Mouse (Mus musculus) embryonic facial prominence, embryonic 15.5 days (tissue): ENCODE data around the gene Pakap. TPM values are rescaled to one million over a fixed set of nuclear protein-coding genes. Genes with fewer than 3 reads are reported as not detected.

Experiments used
- ATAC-seq: fragments of 200-750 bp; cut with Nextera tagmentation; 2 replicates; pipeline ENCODE4 v1.8.0; 2017; ENCODE audit warnings: low read depth, moderate TSS enrichment; ENCODE audit not compliant: insufficient number of reproducible peaks, low FRiP score, low TSS enrichment
- H3K27ac ChIP-seq: fragments of 300-500 bp; sonication (generic); replicated peaks from 2 replicates; pipeline ENCODE4 v1.5.1; 2015; ENCODE audit warnings: mild to moderate bottlenecking, inconsistent platforms
- H3K27me3 ChIP-seq: fragments of 300-500 bp; sonication (generic); 2 replicates; pipeline ENCODE4 v1.6.1; 2015; ENCODE audit warnings: inconsistent platforms
- H3K36me3 ChIP-seq: fragments of 300-500 bp; sonication (generic); 2 replicates; pipeline ENCODE4 v1.6.1; 2015; ENCODE audit warnings: mild to moderate bottlenecking, inconsistent platforms
- H3K4me1 ChIP-seq: fragments of 300-500 bp; sonication (generic); 2 replicates; pipeline ENCODE4 v1.6.1; 2015; ENCODE audit warnings: inconsistent platforms
- H3K4me2 ChIP-seq: fragments of 300-500 bp; sonication (generic); replicated peaks from 2 replicates; pipeline ENCODE4 v1.6.1; 2015; ENCODE audit warnings: mild to moderate bottlenecking, inconsistent platforms
- H3K4me3 ChIP-seq: fragments of 300-500 bp; sonication (generic); replicated peaks from 2 replicates; pipeline ENCODE4 v1.5.1; 2015; ENCODE audit warnings: mild to moderate bottlenecking, inconsistent platforms
- H3K9ac ChIP-seq: fragments of 300-500 bp; sonication (generic); 2 replicates; pipeline ENCODE4 v1.6.1; 2015; ENCODE audit warnings: inconsistent platforms
- H3K9me3 ChIP-seq: fragments of 300-500 bp; sonication (generic); replicated peaks from 2 replicates; pipeline ENCODE4 v1.6.1; 2016; ENCODE audit warnings: inconsistent platforms
- WGBS: fragments of 180-500 bp; shearing (Covaris S2); methylation state at CpG from one replicate; pipeline ENCODE4 v1.1.7; 2015; 5-methylcytosine and 5-hydroxymethylcytosine counted together
- polyA plus RNA-seq: library from polyadenylated mRNA; unstranded; fragments of >200 nt; fragmentation: Nextera tagmentation; extraction: Ambion mirVana; gene quantifications from 2 replicates; pipeline ENCODE4 v1.2.1, GENCODE M21; 2015

Pakap gene
- polyA plus RNA-seq, 1 experiment from 2014 or later, result 27.6 TPM

GRCm38 (mm10) chr4:57720869-57721361 is 152.9 kb downstream of the Pakap start:
- 7% methylated on average over 7 of the region's 7 CpGs for WGBS
- no peaks in the 10 kb centered on the region for H3K27me3 ChIP-seq
- no peak overlapping the region for H3K4me3 ChIP-seq
- peak overlapping the region; percentile 73; the same call in 1 of the 2 replicates for H3K27ac ChIP-seq
- H3K4me1 ChIP-seq, result peaks cover 6% of the 10 kb centered on the region; the same call in 1 of the 2 replicates
- no peak overlapping the region for H3K4me2 ChIP-seq
- H3K36me3 ChIP-seq, result no peaks in the 10 kb centered on the region
- no peaks in the 10 kb centered on the region for H3K9me3 ChIP-seq
- peak; percentile 51; the same call in 1 of the 2 replicates for ATAC-seq
- H3K9ac ChIP-seq, result no peak overlapping the region

DNA sequence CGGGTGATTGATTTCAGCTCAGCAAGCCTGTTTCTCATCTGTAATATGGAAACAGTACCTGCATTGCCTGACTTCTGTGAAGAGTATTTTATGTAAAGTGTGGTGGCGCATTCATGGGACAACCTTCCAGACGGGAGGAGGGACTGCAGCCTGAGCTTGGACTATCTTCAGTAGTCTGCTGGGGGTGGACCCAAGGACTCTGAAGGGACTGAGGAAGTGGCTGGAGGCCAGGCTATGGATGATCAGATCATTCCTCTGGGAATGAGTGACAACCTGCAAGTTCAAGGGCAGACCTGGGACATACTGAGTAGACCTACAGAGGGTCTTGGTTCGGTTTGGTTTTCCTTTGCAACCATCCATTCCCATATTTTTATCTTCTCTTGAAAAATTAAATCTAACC is 154.3 kb downstream of the Pakap start:
- H3K4me1 ChIP-seq, result peaks cover 6% of the 10 kb centered on the region; the same call in 1 of the 2 replicates
- H3K36me3 ChIP-seq, result no peaks in the 10 kb centered on the region
- WGBS, result 79% methylated on average over 4 of the region's 4 CpGs

DNA sequence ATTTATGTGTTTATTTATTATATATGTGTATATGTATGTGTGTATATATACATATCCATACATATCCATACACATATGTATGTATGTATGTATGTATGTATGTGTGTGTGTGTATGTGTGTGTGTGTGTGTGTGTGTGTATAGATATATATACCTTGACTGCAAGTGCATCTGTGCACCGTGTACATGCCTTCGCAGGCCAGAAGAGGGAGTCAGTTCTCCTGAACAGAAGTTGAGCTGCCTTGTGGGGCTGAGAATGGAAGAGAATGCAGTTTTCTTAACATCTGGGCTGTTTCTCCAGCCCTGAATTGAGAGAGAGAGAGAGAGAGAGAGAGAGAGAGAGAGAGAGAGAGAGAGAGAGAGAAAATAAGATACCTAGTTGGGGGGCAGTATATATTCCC is 155.7 kb downstream of the Pakap start:
- Histone ChIP-seq H3K27me3 (no peaks in the 10 kb centered on the region), H3K4me3 (no peak overlapping the region), H3K9me3 (no peaks in the 10 kb centered on the region), H3K36me3 (no peaks in the 10 kb centered on the region), H3K4me1 (peaks cover 6% of the 10 kb centered on the region; the same call in 1 of the 2 replicates), H3K27ac (no peak overlapping the region), H3K4me2 (no peak overlapping the region), H3K9ac (no peak overlapping the region)
- ATAC-seq, result no peak
- WGBS, result 63% methylated on average over 2 of the region's 2 CpGs

More for the DNA sequence above, 154.3 kb downstream of the Pakap start:
- H3K9me3 ChIP-seq, result no peaks in the 10 kb centered on the region
- H3K9ac ChIP-seq, result no peak overlapping the region
- no peak overlapping the region for H3K27ac ChIP-seq
- no peaks in the 10 kb centered on the region for H3K27me3 ChIP-seq
- no peak overlapping the region for H3K4me3 ChIP-seq
- ATAC-seq, result no peak
- H3K4me2 ChIP-seq, result no peak overlapping the region

- Histone ChIP-seq H3K4me3 (no peak overlapping the region), H3K4me1 (peaks cover 5% of the 10 kb centered on the region; the same call in 1 of the 2 replicates), H3K4me2 (no peak overlapping the region), H3K27me3 (no peaks in the 10 kb centered on the region), H3K27ac (no peak overlapping the region), H3K9me3 (no peaks in the 10 kb centered on the region), H3K36me3 (no peaks in the 10 kb centered on the region), H3K9ac (no peak overlapping the region)
- ATAC-seq, result no peak
- WGBS, result 73% methylated on average over 1 of the region's 1 CpGs
These were observed 157.6 kb downstream of the Pakap start for GRCm38 (mm10) chr4:57725569-57725968.

DNA sequence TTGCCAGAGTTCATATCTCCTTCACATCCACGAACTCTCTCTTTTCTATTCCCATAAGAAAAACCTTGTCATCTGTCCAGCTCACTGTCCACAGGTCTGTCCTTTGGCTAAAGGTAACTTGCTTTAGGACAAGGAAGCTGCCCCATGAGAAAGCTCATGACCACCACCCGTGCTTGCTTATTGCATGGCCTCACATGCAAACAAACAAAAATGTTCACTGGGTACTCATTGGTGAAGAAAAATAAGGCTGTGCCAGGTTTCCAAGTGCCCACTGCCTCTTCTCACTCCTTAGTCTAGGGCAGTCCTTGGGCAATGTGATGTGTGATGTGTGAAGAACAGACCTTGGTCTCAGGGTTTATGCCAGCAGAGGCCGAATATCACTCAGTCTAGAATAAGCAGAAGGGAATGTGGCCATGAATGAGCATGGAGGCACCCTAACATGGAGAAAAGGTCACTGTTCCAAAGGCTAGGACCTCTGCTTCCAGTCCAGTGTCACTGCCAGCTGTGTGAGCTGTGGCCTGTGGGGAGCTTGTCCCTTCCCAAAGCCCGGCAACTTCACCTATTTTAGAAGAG is 160.7 kb downstream of the Pakap start:
- Histone ChIP-seq H3K27ac (no peak overlapping the region), H3K9me3 (no peaks in the 10 kb centered on the region), H3K27me3 (no peaks in the 10 kb centered on the region), H3K36me3 (no peaks in the 10 kb centered on the region), H3K9ac (no peak overlapping the region), H3K4me2 (no peak overlapping the region), H3K4me1 (no peaks in the 10 kb centered on the region), H3K4me3 (no peak overlapping the region)
- ATAC-seq, result no peak
- WGBS, result 85% methylated on average over 4 of the region's 4 CpGs

GRCm38 (mm10) chr4:57730047-57730446 is 162.1 kb downstream of the Pakap start:
- Histone ChIP-seq H3K4me1 (no peaks in the 10 kb centered on the region), H3K4me2 (no peak overlapping the region), H3K27me3 (no peaks in the 10 kb centered on the region), H3K9ac (no peak overlapping the region), H3K27ac (no peak overlapping the region), H3K36me3 (no peaks in the 10 kb centered on the region), H3K4me3 (no peak overlapping the region), H3K9me3 (no peaks in the 10 kb centered on the region)
- no peak for ATAC-seq
- 84% methylated on average over 6 of the region's 6 CpGs for WGBS

- 74% methylated on average over 11 of the region's 11 CpGs for WGBS
- Histone ChIP-seq H3K27me3 (no peaks in the 10 kb centered on the region), H3K36me3 (no peaks in the 10 kb centered on the region), H3K9me3 (no peaks in the 10 kb centered on the region), H3K9ac (no peak overlapping the region), H3K4me1 (no peaks in the 10 kb centered on the region), H3K27ac (no peak overlapping the region), H3K4me3 (no peak overlapping the region), H3K4me2 (no peak overlapping the region)
- ATAC-seq, result no peak
These were observed 163.0 kb downstream of the Pakap start for GRCm38 (mm10) chr4:57730801-57731598.

DNA sequence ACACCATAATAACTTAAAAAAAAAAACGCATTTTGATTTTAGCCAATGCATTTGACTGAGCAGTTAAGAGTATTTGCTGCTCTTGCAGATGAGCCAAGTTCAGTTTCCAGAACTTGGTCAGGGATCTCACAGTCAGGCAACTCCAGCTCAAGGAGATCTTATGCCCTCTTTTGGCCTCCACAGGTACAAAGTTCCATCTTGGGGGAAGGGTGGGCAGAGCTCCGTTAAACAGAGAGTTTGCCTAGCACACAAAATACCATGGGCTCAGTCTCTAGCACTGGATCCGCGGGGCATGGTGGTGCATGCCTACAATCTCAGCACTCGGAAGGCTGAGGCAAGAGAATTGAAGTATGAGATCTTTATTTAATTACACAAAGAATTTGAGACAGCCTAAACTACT is 164.4 kb downstream of the Pakap start:
- Histone ChIP-seq H3K27me3 (no peaks in the 10 kb centered on the region), H3K9ac (no peak overlapping the region), H3K4me1 (no peaks in the 10 kb centered on the region), H3K4me2 (no peak overlapping the region), H3K4me3 (no peak overlapping the region), H3K27ac (no peak overlapping the region), H3K9me3 (no peaks in the 10 kb centered on the region), H3K36me3 (no peaks in the 10 kb centered on the region)
- no peak for ATAC-seq
- 72% methylated on average over 5 of the region's 5 CpGs for WGBS

GRCm38 (mm10) chr4:57733445-57733844 is 165.5 kb downstream of the Pakap start:
- no peak for ATAC-seq
- no peaks in the 10 kb centered on the region for H3K4me1 ChIP-seq

DNA sequence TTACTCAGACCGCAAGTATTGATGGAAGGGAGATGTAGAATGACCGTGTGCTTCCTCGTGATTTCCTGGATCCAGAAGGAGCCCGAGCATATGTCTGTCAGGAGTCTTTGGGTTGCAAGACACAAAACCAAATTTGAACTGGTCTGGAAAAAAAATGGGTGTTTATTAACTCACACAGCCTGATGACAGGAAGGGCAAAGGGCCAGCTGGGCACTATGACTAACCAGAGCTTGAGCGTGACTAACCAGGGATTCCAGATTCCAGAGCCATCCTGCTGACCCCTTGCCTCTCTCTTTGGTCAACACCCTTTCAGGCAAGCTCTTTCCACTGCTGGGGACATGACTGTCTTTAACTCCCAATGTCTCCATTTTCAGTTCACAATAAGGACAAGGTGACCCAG is 167.4 kb downstream of the Pakap start:
- Histone ChIP-seq H3K36me3 (no peaks in the 10 kb centered on the region), H3K4me3 (no peak overlapping the region), H3K4me1 (0 out of 2 replicates have a peak, but pooled peaks cover 7% of the 10 kb centered on the region), H3K9ac (no peak overlapping the region), H3K27me3 (no peaks in the 10 kb centered on the region), H3K9me3 (no peaks in the 10 kb centered on the region), H3K4me2 (no peak overlapping the region), H3K27ac (no peak overlapping the region)
- WGBS, result 80% methylated on average over 5 of the region's 5 CpGs
- ATAC-seq, result no peak

More at GRCm38 (mm10) chr4:57733445-57733844, 165.5 kb downstream of the Pakap start:
- no peaks in the 10 kb centered on the region for H3K27me3 ChIP-seq
- H3K9me3 ChIP-seq, result no peaks in the 10 kb centered on the region
- H3K4me2 ChIP-seq, result no peak overlapping the region
- 70% methylated on average over 3 of the region's 3 CpGs for WGBS
- H3K4me3 ChIP-seq, result no peak overlapping the region
- no peaks in the 10 kb centered on the region for H3K36me3 ChIP-seq
- no peak overlapping the region for H3K27ac ChIP-seq
- H3K9ac ChIP-seq, result no peak overlapping the region

- Histone ChIP-seq H3K4me2 (no peak overlapping the region), H3K4me3 (no peak overlapping the region), H3K36me3 (no peaks in the 10 kb centered on the region), H3K27me3 (no peaks in the 10 kb centered on the region), H3K9me3 (no peaks in the 10 kb centered on the region), H3K27ac (no peak overlapping the region), H3K4me1 (0 out of 2 replicates have a peak, but pooled peaks cover 7% of the 10 kb centered on the region), H3K9ac (no peak overlapping the region)
- WGBS, result 39% methylated on average over 8 of the region's 8 CpGs
- no peak for ATAC-seq
These were observed 171.0 kb downstream of the Pakap start for GRCm38 (mm10) chr4:57738856-57739552.
